ENCODE assay signal across 28 mouse cellular contexts in the genomic region with DNA sequence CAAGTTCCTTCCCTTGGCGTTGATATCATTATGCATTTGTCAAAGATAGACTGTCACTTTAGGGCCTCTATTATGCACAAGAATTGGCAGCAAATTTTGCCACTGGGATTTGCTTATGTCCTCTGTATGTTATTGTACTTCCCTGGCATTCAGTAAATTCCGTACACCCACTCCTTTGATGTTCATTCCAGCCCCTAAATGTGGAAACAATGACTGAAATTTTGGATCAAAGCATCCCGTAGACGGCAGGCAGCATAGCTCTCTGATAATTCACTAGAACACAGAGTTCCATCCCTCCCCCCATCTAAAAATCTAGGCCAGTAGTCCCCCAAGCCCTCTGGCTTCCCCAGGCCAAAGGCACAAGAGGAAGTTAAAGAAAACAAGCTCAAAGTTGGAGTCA.
A peak's percentile ranks its signal among the peaks of the same experiment; 100 is the strongest.
DNase-seq lines count a peak whose midpoint lies in the region; ATAC-seq and TF ChIP-seq lines count a peak whose summit lies in the region.
"Had no signal": no experiment of that assay in that cellular context is flagged by ENCODE, and none has a peak within 500 bp of the region (broad histone marks: within the 10 kb centered on the region; RNA-seq: fewer than 3 reads in every experiment).

No protein-coding gene starts in this region.

- no peak for DNase-seq in forebrain, postnatal 0 days
- DNase-seq in heart, adult 18-20 months: peak; percentile 42 to 59
- no peak for DNase-seq in heart, adult 2 months
- DNase-seq in Muller cell, postnatal 12 days (ENCODE audit: inconsistent ontology term): peak; percentile 71
- peak; percentile 55 for DNase-seq in brain, embryonic 14.5 days (ENCODE audit: low read depth)
- DNase-seq: adrenal gland, adult 2 months; adrenal gland, postnatal 36 days; cerebellum, adult 2 months; gastrocnemius, postnatal 36 days; kidney, adult 11 months; kidney, postnatal 14 days; layer of hippocampus, adult 9-11 months; midbrain, embryonic 14.5 days; right cerebral cortex, postnatal 14 days; thymus, postnatal 14 days had no signal

- no peaks in the 10 kb centered on the region for H3K27me3 ChIP-seq in forebrain, embryonic 15.5 days
- H3K27me3 ChIP-seq in forebrain, postnatal 0 days (ENCODE audit: insufficient read depth, low read length): peaks cover 6% of the 10 kb centered on the region; the same call in 1 of the 2 replicates
- H3K27me3 ChIP-seq in heart, adult 2 months (ENCODE audit: control insufficient read depth, insufficient read depth, low read length): peaks cover 2% of the 10 kb centered on the region; the same call in 1 of the 2 replicates
- H3K27me3 ChIP-seq: neural tube, embryonic 15.5 days; stomach, embryonic 15.5 days had no signal

- TF ChIP-seq EP300 in heart, adult 2 months (IDR thresholded peaks at IDR 0.05; ENCODE audit: insufficient read depth, low read depth, low read length): no peak

- H3K9me3 ChIP-seq in forebrain, embryonic 15.5 days: no peaks in the 10 kb centered on the region
- no peaks in the 10 kb centered on the region for H3K9me3 ChIP-seq in forebrain, postnatal 0 days (ENCODE audit: low read length)
- H3K9me3 ChIP-seq: heart, embryonic 13.5 days; hindbrain, embryonic 10.5 days; hindbrain, embryonic 15.5 days; limb, embryonic 13.5 days; lung, embryonic 15.5 days; neural tube, embryonic 15.5 days; stomach, embryonic 15.5 days had no signal

- TF ChIP-seq CTCF in forebrain, postnatal 0 days (IDR thresholded peaks at IDR 0.05; ENCODE audit: low read depth): no peak
- TF ChIP-seq CTCF in heart, adult 2 months (IDR thresholded peaks at IDR 0.05): no peak
- no peak for TF ChIP-seq CTCF in brain, embryonic 14.5 days (IDR thresholded peaks at IDR 0.05; ENCODE audit: borderline replicate concordance, extremely low read depth, insufficient read depth, insufficient read length)

- no peak for ATAC-seq in forebrain, embryonic 15.5 days (replicated peaks)
- ATAC-seq in forebrain, postnatal 0 days: no peak
- ATAC-seq in frontal cortex, adult (ENCODE audit: low TSS enrichment): no peak
- ATAC-seq: activated CD4-positive, CD25-positive, alpha-beta regulatory T cell, adult 4 months; CD4-positive, CD25-positive, alpha-beta regulatory T cell, adult 4 months; inflammation-experienced regulatory T-cells, adult 6 months had no signal

- H3K4me2 ChIP-seq in forebrain, embryonic 15.5 days (replicated peaks): no peak overlapping the region
- H3K4me2 ChIP-seq in forebrain, postnatal 0 days (ENCODE audit: low read depth): no peak overlapping the region
- H3K4me2 ChIP-seq: heart, embryonic 13.5 days; limb, embryonic 13.5 days; liver, embryonic 11.5 days; lung, embryonic 15.5 days; neural tube, embryonic 15.5 days; stomach, embryonic 15.5 days had no signal

- peaks cover 22% of the 10 kb centered on the region; the same call in 1 of the 2 replicates for H3K4me1 ChIP-seq in forebrain, embryonic 15.5 days
- H3K4me1 ChIP-seq in forebrain, postnatal 0 days (ENCODE audit: insufficient read depth): peaks cover 8% of the 10 kb centered on the region; the same call in 1 of the 2 replicates
- peaks cover 1% of the 10 kb centered on the region for H3K4me1 ChIP-seq in heart, adult 2 months (ENCODE audit: control insufficient read depth, insufficient read depth, low read length)
- H3K4me1 ChIP-seq: heart, embryonic 13.5 days; hindbrain, embryonic 10.5 days; lung, embryonic 15.5 days; stomach, embryonic 15.5 days had no signal

- intact Hi-C loops in heart, adult 2 months (cut with DNase I): loop anchor here (5.0 to 10.0 kb wide), 5 partner anchors 64 to 609 kb away; partner anchors contain the start of gene Hoxd8

- H3K9ac ChIP-seq in forebrain, embryonic 15.5 days (replicated peaks): no peak overlapping the region
- no peak overlapping the region for H3K9ac ChIP-seq in forebrain, postnatal 0 days
- no peak overlapping the region for H3K9ac ChIP-seq in heart, adult 2 months (ENCODE audit: low read depth, low read length)
- H3K9ac ChIP-seq: heart, embryonic 13.5 days; hindbrain, embryonic 15.5 days; limb, embryonic 13.5 days; lung, embryonic 15.5 days; neural tube, embryonic 15.5 days; stomach, embryonic 15.5 days had no signal

- H3K27ac ChIP-seq in forebrain, embryonic 15.5 days (replicated peaks): peak overlapping the region; percentile 32
- H3K27ac ChIP-seq in forebrain, postnatal 0 days (ENCODE audit: low read depth, low read length): no peak overlapping the region
- H3K27ac ChIP-seq in heart, adult 2 months: no peak overlapping the region
- H3K27ac ChIP-seq: heart, embryonic 13.5 days; hindbrain, embryonic 10.5 days; hindbrain, embryonic 15.5 days; limb, embryonic 13.5 days; lung, embryonic 15.5 days; neural tube, embryonic 15.5 days; stomach, embryonic 15.5 days had no signal

- H3K79me2 ChIP-seq in heart, adult 2 months (replicated peaks; ENCODE audit: control insufficient read depth, insufficient read depth, low read length): no peaks in the 10 kb centered on the region

- H3K4me3 ChIP-seq in forebrain, embryonic 15.5 days: no peak overlapping the region
- no peak overlapping the region for H3K4me3 ChIP-seq in forebrain, postnatal 0 days (ENCODE audit: low read depth, low read length)
- no peak overlapping the region for H3K4me3 ChIP-seq in heart, adult 2 months
- H3K4me3 ChIP-seq: heart, embryonic 13.5 days; hindbrain, embryonic 10.5 days; hindbrain, embryonic 15.5 days; limb, embryonic 13.5 days; lung, embryonic 15.5 days; neural tube, embryonic 15.5 days; stomach, embryonic 15.5 days had no signal

- TF ChIP-seq POLR2A in heart, adult 2 months (IDR thresholded peaks at IDR 0.05; ENCODE audit: insufficient read depth, low read depth, low read length): no peak
- TF ChIP-seq POLR2A in brain, embryonic 14.5 days (IDR thresholded peaks at IDR 0.05; ENCODE audit: borderline replicate concordance, extremely low read depth, insufficient read depth, insufficient read length, poor library complexity, severe bottlenecking): no peak

- no peaks in the 10 kb centered on the region for H3K36me3 ChIP-seq in forebrain, embryonic 15.5 days
- no peaks in the 10 kb centered on the region for H3K36me3 ChIP-seq in forebrain, postnatal 0 days (ENCODE audit: insufficient read depth)
- no peaks in the 10 kb centered on the region for H3K36me3 ChIP-seq in heart, adult 2 months (ENCODE audit: control insufficient read depth, insufficient read depth, low read length)
- H3K36me3 ChIP-seq: heart, embryonic 13.5 days; hindbrain, embryonic 10.5 days; hindbrain, embryonic 15.5 days; limb, embryonic 13.5 days; lung, embryonic 15.5 days; neural tube, embryonic 15.5 days; stomach, embryonic 15.5 days had no signal

- WGBS in forebrain, embryonic 15.5 days: 29% methylated on average over 4 of the region's 4 CpGs
- 24% methylated on average over 4 of the region's 4 CpGs for WGBS in forebrain, postnatal 0 days
- 29% methylated on average over 4 of the region's 4 CpGs for WGBS in heart, adult 2 months

Comparison
In these comparisons a context has a peak if more than half of its experiments do, and no peak if none do; other contexts are left out.
1. DNase-seq: peak in heart, adult 18-20 months (2 of 2), Muller cell, postnatal 12 days (single experiment) and brain, embryonic 14.5 days (single experiment); none in forebrain, postnatal 0 days (single experiment) and heart, adult 2 months (0 of 2).